Mouse (Mus musculus) small intestine, adult 2 months (tissue): ENCODE data around the gene Nme7.

ENCODE experiments used
- CTCF ChIP-seq: fragments of 200-500 bp; IDR thresholded peaks from 2 replicates; pipeline ENCODE4 v1.5.1; 2012; ENCODE audit warnings: low read depth, mild to moderate bottlenecking, control low read depth, inconsistent platforms, low read length, moderate library complexity, mixed read lengths; ENCODE audit not compliant: insufficient replicate concordance, insufficient read length; ENCODE audit errors: extremely low read depth
- POLR2A ChIP-seq: fragments of 200-500 bp; IDR thresholded peaks from 2 replicates; pipeline ENCODE4 v1.6.1; 2012; ENCODE audit warnings: low read depth, mild to moderate bottlenecking, control low read depth, inconsistent platforms, low read length, moderate library complexity

DNA sequence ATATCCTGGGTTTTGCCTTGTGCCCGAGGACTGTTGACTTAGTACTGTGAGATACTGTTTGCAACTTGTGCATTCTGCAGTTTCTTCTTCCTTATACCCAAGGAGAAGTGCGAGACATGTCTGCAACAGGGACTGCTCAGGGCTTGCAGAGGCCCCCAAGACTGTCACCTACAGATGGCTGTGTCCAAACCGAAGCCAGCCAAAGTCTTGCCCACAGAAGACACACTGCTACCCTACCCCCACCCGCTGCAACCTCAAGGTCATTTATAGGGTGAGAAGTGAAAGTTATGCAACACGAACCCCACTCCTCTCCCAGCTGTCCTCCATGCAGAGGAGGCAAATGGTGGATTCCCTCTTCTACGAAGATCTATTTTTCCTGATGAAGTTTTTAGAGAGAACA lies 148.7 kb downstream of the Nme7 start:
- TF ChIP-seq CTCF = no peak
- no peak for TF ChIP-seq POLR2A
